ENCODE assay signal across 20 mouse cellular contexts in genomic region chr13:57044455-57044854, GRCm38 (mm10).
"Had no signal": no experiment of that assay in that cellular context is flagged by ENCODE, and none has a peak within 500 bp of the region (broad histone marks: within the 10 kb centered on the region; RNA-seq: fewer than 3 reads in every experiment).

No protein-coding gene starts in this region.

- H3K27me3 ChIP-seq: midbrain, embryonic 12.5 days; neural tube, embryonic 13.5 days; neural tube, embryonic 15.5 days; stomach, embryonic 15.5 days had no signal

- H3K4me1 ChIP-seq: midbrain, embryonic 12.5 days; neural tube, embryonic 13.5 days; neural tube, embryonic 15.5 days had no signal

- DNase-seq: lung, adult 18-20 months; lung, embryonic 14.5 days; lung, postnatal 10 days; lung, postnatal 4 days; midbrain, embryonic 14.5 days; retina, postnatal 1 day; right cerebral cortex, adult 18-20 months; right cerebral cortex, postnatal 25 days; right cerebral cortex, postnatal 4 days; thymus, adult 2 months; thymus, postnatal 25 days; thymus, postnatal 4 days had no signal

- H3K9ac ChIP-seq: lung, embryonic 14.5 days; midbrain, embryonic 12.5 days; neural tube, embryonic 13.5 days; neural tube, embryonic 15.5 days; stomach, embryonic 15.5 days had no signal

- H3K4me3 ChIP-seq: midbrain, embryonic 10.5 days; midbrain, embryonic 12.5 days; myocyte; neural tube, embryonic 13.5 days; neural tube, embryonic 15.5 days; stomach, embryonic 15.5 days had no signal

- H3K27ac ChIP-seq: midbrain, embryonic 10.5 days; midbrain, embryonic 12.5 days; neural tube, embryonic 13.5 days; neural tube, embryonic 15.5 days; stomach, embryonic 15.5 days; stomach, postnatal 0 days had no signal

- H3K4me2 ChIP-seq: lung, embryonic 14.5 days; midbrain, embryonic 12.5 days; neural tube, embryonic 13.5 days; neural tube, embryonic 15.5 days; stomach, embryonic 15.5 days had no signal

- H3K9me3 ChIP-seq: midbrain, embryonic 10.5 days; neural tube, embryonic 15.5 days; stomach, embryonic 15.5 days had no signal

- ATAC-seq: midbrain, embryonic 16.5 days had no signal

- H3K36me3 ChIP-seq: midbrain, embryonic 10.5 days; midbrain, embryonic 12.5 days; neural tube, embryonic 13.5 days; neural tube, embryonic 15.5 days; stomach, embryonic 15.5 days had no signal
